Mouse (Mus musculus) spleen, adult 2 months (tissue): Measurements from ENCODE around the gene Dnajc6.

ENCODE experiments used
- CTCF ChIP-seq: fragments of 200-500 bp; IDR thresholded peaks from 2 replicates; pipeline ENCODE4 v1.5.1; 2011; ENCODE audit warnings: mild to moderate bottlenecking, inconsistent platforms; ENCODE audit not compliant: insufficient read depth, insufficient read length, insufficient replicate concordance; ENCODE audit errors: extremely low read depth
- POLR2A ChIP-seq: fragments of 200-500 bp; IDR thresholded peaks from 2 replicates; pipeline ENCODE4 v1.6.1; 2011; ENCODE audit warnings: low read depth, low read length, inconsistent platforms

- no peak for TF ChIP-seq CTCF
- no peak for TF ChIP-seq POLR2A
Observed at GRCm38 (mm10) chr4:101550671-101551161, 54.3 kb downstream of the Dnajc6 start.
